Mouse (Mus musculus): ENCODE measurements around the gene P2ry6.

DNA sequence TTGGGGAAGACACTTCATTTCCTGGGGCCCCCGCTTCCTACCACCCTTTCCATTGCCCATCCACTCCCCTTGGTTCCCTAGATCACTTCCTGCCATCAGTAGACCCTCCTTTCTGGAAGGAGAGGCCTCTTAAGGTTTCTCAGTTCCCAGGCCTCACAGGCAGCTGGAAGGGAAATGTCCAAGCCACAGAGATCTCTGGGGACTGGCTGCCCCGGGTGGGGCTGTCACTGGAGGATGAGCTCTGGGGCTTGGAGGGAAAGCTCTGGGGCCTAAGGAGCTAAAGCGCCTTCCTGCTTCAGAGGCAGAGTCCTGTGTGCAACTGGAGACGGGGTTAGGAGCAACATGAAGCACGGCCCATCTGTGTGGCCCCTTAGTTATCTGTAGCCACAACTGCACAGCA lies 69.8 kb downstream of the P2ry6 start:
- TF ChIP-seq POLR2A (IDR thresholded peaks at IDR 0.05; ENCODE audit: low read depth, low read length) (no peak), CTCF (IDR thresholded peaks at IDR 0.05; ENCODE audit: extremely low read depth, insufficient read length, insufficient replicate concordance, low read depth, low read length) (no peak)

Measured in small intestine, adult 2 months (tissue).